Mouse (Mus musculus) megakaryocyte, embryonic 14.5 days (primary cell): ENCODE data around the gene Ccnt1.

Experiments used
- FLI1 ChIP-seq: IDR thresholded peaks from 2 replicates; pipeline ENCODE4 v1.6.1; 2012; ENCODE audit warnings: low read length, inconsistent platforms, mixed read lengths
- GATA1 ChIP-seq: IDR thresholded peaks from 3 replicates; pipeline ENCODE4 v1.6.1; 2012; ENCODE audit warnings: mixed read lengths, low read length, inconsistent platforms, borderline replicate concordance

- TF ChIP-seq GATA1 = no peak
- no peak for TF ChIP-seq FLI1
Measured at GRCm38 (mm10) chr15:98528066-98528563, 42.6 kb downstream of the Ccnt1 start.
